Mouse (Mus musculus) small intestine, adult 2 months (tissue): ENCODE results near the gene Prkca. TPM values are rescaled to one million over a fixed set of nuclear protein-coding genes. Genes with fewer than 3 reads are reported as not detected.

Experiments
- H3K27ac ChIP-seq: fragments of 200-500 bp; 2 replicates; pipeline ENCODE4 v1.5.1; 2012; ENCODE audit warnings: low read depth, low read length, control low read depth, inconsistent platforms; ENCODE audit not compliant: insufficient read depth
- H3K27me3 ChIP-seq: fragments of 200-500 bp; 2 replicates; pipeline ENCODE4 v1.6.1; 2012; ENCODE audit warnings: mild to moderate bottlenecking, moderate library complexity, low read length, inconsistent platforms; ENCODE audit not compliant: control insufficient read depth, insufficient read depth
- H3K36me3 ChIP-seq: fragments of 200-500 bp; 2 replicates; pipeline ENCODE4 v1.6.1; 2012; ENCODE audit warnings: mild to moderate bottlenecking, low read length, control low read depth, inconsistent platforms; ENCODE audit not compliant: control insufficient read depth, insufficient read depth
- H3K4me1 ChIP-seq: fragments of 200-500 bp; 2 replicates; pipeline ENCODE4 v1.6.1; 2012; ENCODE audit warnings: low read length, inconsistent platforms, mixed read lengths; ENCODE audit not compliant: control insufficient read depth, insufficient read depth, insufficient read length
- H3K4me3 ChIP-seq: fragments of 200-500 bp; 2 replicates; pipeline ENCODE4 v1.5.1; 2012; ENCODE audit warnings: low read depth, mild to moderate bottlenecking, control low read depth, inconsistent platforms, low read length, moderate library complexity
- CTCF ChIP-seq: fragments of 200-500 bp; IDR thresholded peaks from 2 replicates; pipeline ENCODE4 v1.5.1; 2012; ENCODE audit warnings: low read depth, mild to moderate bottlenecking, control low read depth, inconsistent platforms, low read length, moderate library complexity, mixed read lengths; ENCODE audit not compliant: insufficient replicate concordance, insufficient read length; ENCODE audit errors: extremely low read depth
- POLR2A ChIP-seq: fragments of 200-500 bp; IDR thresholded peaks from 2 replicates; pipeline ENCODE4 v1.6.1; 2012; ENCODE audit warnings: low read depth, mild to moderate bottlenecking, control low read depth, inconsistent platforms, low read length, moderate library complexity
- WGBS: fragments of 180-500 bp; shearing (Covaris S2); methylation state at CpG from one replicate; pipeline ENCODE4 v1.1.7; 2018; 5-methylcytosine and 5-hydroxymethylcytosine counted together
- polyA plus RNA-seq: library from polyadenylated mRNA; depleted of rRNA; stranded (reverse); fragments of >200 nt; gene quantifications from 2 replicates; pipeline ENCODE4 v1.2.3, GENCODE M21; 2012

The Prkca gene
- polyA plus RNA-seq, 1 experiment: 13.9 TPM

DNA sequence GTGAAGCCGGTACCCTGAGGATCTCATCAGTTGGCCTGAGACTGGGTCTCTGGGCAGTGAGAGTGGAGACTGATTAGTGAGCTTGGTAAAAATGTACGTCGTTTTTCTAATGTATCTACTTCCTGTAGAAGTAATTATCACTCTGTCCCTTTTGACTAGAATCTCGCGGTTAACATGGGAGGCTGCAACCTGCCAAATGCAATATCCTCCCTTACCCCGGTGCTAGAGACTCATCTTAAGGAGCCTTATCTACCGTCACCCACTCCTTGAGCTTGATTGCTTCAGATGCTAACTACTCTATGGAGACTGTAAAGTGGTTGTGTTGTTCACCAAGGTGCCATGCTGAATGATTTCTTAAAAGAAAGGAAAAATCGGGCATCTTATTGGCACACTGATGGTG lies 1.9 kb downstream of the Prkca start:
- peaks cover 8% of the 10 kb centered on the region for H3K36me3 ChIP-seq
- H3K27me3 ChIP-seq: no peaks in the 10 kb centered on the region
- peak overlapping the region; percentile 21; the same call in 1 of the 2 replicates for H3K27ac ChIP-seq
- H3K4me3 ChIP-seq: peak overlapping the region; percentile 51
- 21% methylated on average over 8 of the region's 8 CpGs for WGBS
- peaks cover 5% of the 10 kb centered on the region; the same call in 1 of the 2 replicates for H3K4me1 ChIP-seq
- TF ChIP-seq CTCF (no peak), POLR2A (no peak)

- no peak overlapping the region for H3K4me3 ChIP-seq
Measured at GRCm38 (mm10) chr11:108340293-108340692, 3.4 kb downstream of the Prkca start.

GRCm38 (mm10) chr11:108336445-108336844 lies 7.3 kb downstream of the Prkca start:
- Histone ChIP-seq H3K27me3 (no peaks in the 10 kb centered on the region), H3K4me1 (peaks cover 15% of the 10 kb centered on the region; the same call in 1 of the 2 replicates), H3K27ac (peak overlapping the region; percentile 9; the same call in 1 of the 2 replicates), H3K4me3 (no peak overlapping the region), H3K36me3 (peaks cover 14% of the 10 kb centered on the region)
- 42% methylated on average over 5 of the region's 5 CpGs for WGBS
- TF ChIP-seq POLR2A: no peak

More at GRCm38 (mm10) chr11:108340293-108340692, 3.4 kb downstream of the Prkca start:
- Histone ChIP-seq H3K27me3 (no peaks in the 10 kb centered on the region), H3K4me1 (peaks cover 13% of the 10 kb centered on the region; the same call in 1 of the 2 replicates), H3K36me3 (peaks cover 8% of the 10 kb centered on the region), H3K27ac (no peak overlapping the region)
- WGBS: 60% methylated on average over 4 of the region's 4 CpGs
- TF ChIP-seq CTCF: no peak
- no peak for TF ChIP-seq POLR2A

- Histone ChIP-seq H3K27me3 (no peaks in the 10 kb centered on the region), H3K36me3 (peaks cover 15% of the 10 kb centered on the region), H3K27ac (no peak overlapping the region), H3K4me3 (no peak overlapping the region), H3K4me1 (peaks cover 21% of the 10 kb centered on the region; the same call in 1 of the 2 replicates)
- WGBS: 74% methylated on average over 4 of the region's 4 CpGs
- TF ChIP-seq CTCF (no peak), POLR2A (no peak)
Measured at GRCm38 (mm10) chr11:108335536-108335935, 8.2 kb downstream of the Prkca start.

DNA sequence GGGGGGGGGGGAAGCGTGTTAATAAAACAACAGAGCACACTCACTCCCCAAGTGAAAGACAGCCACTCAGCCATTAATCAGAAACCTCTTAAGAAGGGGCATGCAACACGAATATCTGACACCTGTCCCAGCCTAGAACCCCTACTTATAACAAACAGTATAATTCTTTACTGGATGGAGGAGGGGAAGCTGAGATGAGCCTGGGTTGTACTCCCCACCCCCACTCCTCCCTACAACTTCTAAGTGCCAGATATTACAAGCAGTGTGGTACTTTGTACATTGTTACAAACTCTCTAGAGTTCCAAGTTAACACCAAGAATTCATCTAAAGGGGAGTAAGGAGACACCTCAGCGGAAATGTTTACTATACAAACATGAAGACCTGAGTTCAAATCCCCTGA lies 9.1 kb downstream of the Prkca start:
- peaks cover 21% of the 10 kb centered on the region; the same call in 1 of the 2 replicates for H3K4me1 ChIP-seq
- 76% methylated on average over 3 of the region's 3 CpGs for WGBS
- peaks cover 16% of the 10 kb centered on the region for H3K36me3 ChIP-seq
- H3K27ac ChIP-seq: no peak overlapping the region
- no peaks in the 10 kb centered on the region for H3K27me3 ChIP-seq
- H3K4me3 ChIP-seq: no peak overlapping the region
- TF ChIP-seq POLR2A: no peak
- no peak for TF ChIP-seq CTCF

- H3K4me1 ChIP-seq: peaks cover 21% of the 10 kb centered on the region; the same call in 1 of the 2 replicates
- no peaks in the 10 kb centered on the region for H3K27me3 ChIP-seq
- H3K36me3 ChIP-seq: peaks cover 15% of the 10 kb centered on the region
- 81% methylated on average over 8 of the region's 8 CpGs for WGBS
- no peak overlapping the region for H3K27ac ChIP-seq
- TF ChIP-seq CTCF (no peak), POLR2A (no peak)
- no peak overlapping the region for H3K4me3 ChIP-seq
Measured at GRCm38 (mm10) chr11:108333583-108334379, 9.9 kb downstream of the Prkca start.

DNA sequence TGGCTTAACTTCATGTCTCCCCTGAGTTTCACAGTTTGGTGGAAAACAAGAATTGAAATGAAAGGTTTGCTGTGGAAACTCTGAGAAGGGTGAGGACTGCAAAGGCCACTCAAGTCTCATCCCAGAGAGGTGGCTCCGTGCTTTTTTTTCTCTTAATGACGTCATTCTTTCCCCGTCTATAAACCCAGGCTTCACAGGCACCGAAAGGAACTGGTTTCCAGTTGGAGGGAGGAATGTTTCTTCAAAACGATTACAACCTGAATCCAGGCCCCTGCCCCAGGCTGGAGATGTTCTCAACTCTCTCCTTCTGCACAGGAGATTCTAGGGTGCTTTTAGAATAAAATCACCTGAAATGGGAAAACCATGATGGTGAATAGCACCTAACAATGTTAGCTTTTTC lies 10.7 kb downstream of the Prkca start:
- 68% methylated on average over 5 of the region's 5 CpGs for WGBS

More for the DNA sequence above, 10.7 kb downstream of the Prkca start:
- Histone ChIP-seq H3K36me3 (peaks cover 12% of the 10 kb centered on the region; the same call in 1 of the 2 replicates), H3K4me1 (peaks cover 21% of the 10 kb centered on the region; the same call in 1 of the 2 replicates), H3K27me3 (no peaks in the 10 kb centered on the region), H3K27ac (no peak overlapping the region), H3K4me3 (no peak overlapping the region)
- no peak for TF ChIP-seq CTCF
- TF ChIP-seq POLR2A: no peak
